In genomic region chr2:180891835-180892323, GRCm38 (mm10) we compare ENCODE assay signal across 13 mouse cellular contexts. TPM values are rescaled to one million over a fixed set of nuclear protein-coding genes. Genes with fewer than 3 reads are reported as not detected.
DNase-seq lines count a peak whose midpoint lies in the region; ATAC-seq and TF ChIP-seq lines count a peak whose summit lies in the region.
"Had no signal": no experiment of that assay in that cellular context is flagged by ENCODE, and none has a peak within 500 bp of the region (broad histone marks: within the 10 kb centered on the region; RNA-seq: fewer than 3 reads in every experiment).

No protein-coding gene starts in this region.

- H3K9me3 ChIP-seq in kidney, embryonic 14.5 days (ENCODE audit: control insufficient read depth, low read length), result no peaks in the 10 kb centered on the region
- H3K9me3 ChIP-seq in forebrain, embryonic 10.5 days, result no peaks in the 10 kb centered on the region
- no peaks in the 10 kb centered on the region for H3K9me3 ChIP-seq in hindbrain, embryonic 15.5 days
- H3K9me3 ChIP-seq in neural tube, embryonic 12.5 days, result no peaks in the 10 kb centered on the region

- no peak for DNase-seq in kidney, postnatal 25 days
- peak; percentile 50 for DNase-seq in forebrain, embryonic 10.5 days (ENCODE audit: extremely low spot score, low spot score)
- DNase-seq in heart, postnatal 25 days (ENCODE audit: low spot score), result no peak
- no peak for DNase-seq in gastrocnemius, adult 2 months
- DNase-seq in heart, adult 18-20 months, result no peak
- DNase-seq: kidney, adult 2 months had no signal

- no peak overlapping the region for H3K4me2 ChIP-seq in kidney, embryonic 14.5 days (replicated peaks; ENCODE audit: low read depth, low read length)
- peak overlapping the region; percentile 63 for H3K4me2 ChIP-seq in hindbrain, embryonic 15.5 days
- H3K4me2 ChIP-seq in neural tube, embryonic 12.5 days (replicated peaks), result peak overlapping the region; percentile 67

- no peak overlapping the region for H3K9ac ChIP-seq in kidney, embryonic 14.5 days (ENCODE audit: low read depth, low read length)
- peak overlapping the region; percentile 99 for H3K9ac ChIP-seq in hindbrain, embryonic 15.5 days
- peak overlapping the region; percentile 99 for H3K9ac ChIP-seq in neural tube, embryonic 12.5 days

- no peaks in the 10 kb centered on the region for H3K36me3 ChIP-seq in kidney, embryonic 14.5 days (ENCODE audit: control insufficient read depth, insufficient read depth, low read length)
- peaks cover 18% of the 10 kb centered on the region for H3K36me3 ChIP-seq in forebrain, embryonic 10.5 days (replicated peaks)
- no peaks in the 10 kb centered on the region for H3K36me3 ChIP-seq in hindbrain, embryonic 15.5 days
- peaks cover 8% of the 10 kb centered on the region; the same call in 1 of the 2 replicates for H3K36me3 ChIP-seq in neural tube, embryonic 12.5 days
- H3K36me3 ChIP-seq: G1E had no signal

- no peak overlapping the region for H3K27ac ChIP-seq in kidney, embryonic 14.5 days (ENCODE audit: low read depth, low read length)
- H3K27ac ChIP-seq in forebrain, embryonic 10.5 days, result peak overlapping the region; percentile 99
- H3K27ac ChIP-seq in hindbrain, embryonic 15.5 days (replicated peaks), result peak overlapping the region; percentile 98
- peak overlapping the region; percentile 99 for H3K27ac ChIP-seq in neural tube, embryonic 12.5 days
- H3K27ac ChIP-seq in gastrocnemius, adult 2 months, result no peak overlapping the region

- TF ChIP-seq CTCF in gastrocnemius, adult 2 months (IDR thresholded peaks at IDR 0.05), result no peak

- ATAC-seq in kidney, embryonic 14.5 days (ENCODE audit: low FRiP score, low TSS enrichment), result 0 out of 2 replicates have a peak, but pooled peaks have one; percentile 17
- ATAC-seq in hindbrain, embryonic 15.5 days (ENCODE audit: low FRiP score, low read depth), result no peak
- no peak for ATAC-seq in neural tube, embryonic 12.5 days (ENCODE audit: low FRiP score, low read depth)

- H3K4me1 ChIP-seq in kidney, embryonic 14.5 days (ENCODE audit: control insufficient read depth, insufficient read depth, low read length), result peaks cover 27% of the 10 kb centered on the region
- H3K4me1 ChIP-seq in forebrain, embryonic 10.5 days, result peaks cover 98% of the 10 kb centered on the region
- peaks cover 57% of the 10 kb centered on the region for H3K4me1 ChIP-seq in hindbrain, embryonic 15.5 days (replicated peaks)
- peaks cover 68% of the 10 kb centered on the region for H3K4me1 ChIP-seq in neural tube, embryonic 12.5 days

- H3K27me3 ChIP-seq in kidney, embryonic 14.5 days (ENCODE audit: control insufficient read depth, insufficient read depth, low read length), result peaks cover 89% of the 10 kb centered on the region
- H3K27me3 ChIP-seq in forebrain, embryonic 10.5 days (ENCODE audit: poor library complexity, severe bottlenecking), result peaks cover 83% of the 10 kb centered on the region
- no peaks in the 10 kb centered on the region for H3K27me3 ChIP-seq in hindbrain, embryonic 15.5 days
- H3K27me3 ChIP-seq in neural tube, embryonic 12.5 days (replicated peaks), result peaks cover 29% of the 10 kb centered on the region

- 0 out of 2 replicates have a peak overlapping the region, but pooled peaks have one; percentile 9 for H3K4me3 ChIP-seq in kidney, embryonic 14.5 days (ENCODE audit: low read length)
- peak overlapping the region; percentile 88 for H3K4me3 ChIP-seq in forebrain, embryonic 10.5 days
- H3K4me3 ChIP-seq in hindbrain, embryonic 15.5 days, result peak overlapping the region; percentile 80
- peak overlapping the region; percentile 84 for H3K4me3 ChIP-seq in neural tube, embryonic 12.5 days
- no peak overlapping the region for H3K4me3 ChIP-seq in gastrocnemius, adult 2 months
- H3K4me3 ChIP-seq: myocyte had no signal

- intact Hi-C loops in heart, postnatal 25 days (cut with DNase I), result no loop called here
- intact Hi-C loops in gastrocnemius, adult 2 months (cut with DNase I), result loop anchor here (10.0 kb wide), 1 partner anchor 107 kb away; no protein-coding TSS in a partner anchor

- 3% methylated on average over 9 of the region's 9 CpGs for WGBS in kidney, embryonic 14.5 days
- 4% methylated on average over 9 of the region's 9 CpGs for WGBS in forebrain, embryonic 10.5 days
- WGBS in hindbrain, embryonic 15.5 days, result 4% methylated on average over 9 of the region's 9 CpGs
- WGBS in neural tube, embryonic 12.5 days, result 4% methylated on average over 9 of the region's 9 CpGs

RNA-seq across cellular contexts. Expression of gene Ythdf1, which starts 28.9 kb away (rescaled TPM):
- 48.7 and 75.4 TPM in 2 replicates for polyA plus RNA-seq in kidney, embryonic 14.5 days (2014; fragmentation: Nextera tagmentation; extraction: Ambion mirVana)
- polyA plus RNA-seq in forebrain, embryonic 10.5 days (2016; fragmentation: Nextera tagmentation; extraction: Ambion mirVana), result 47.4 and 56.6 TPM in 2 replicates
- 50.1 and 54.9 TPM in 2 replicates for polyA plus RNA-seq in hindbrain, embryonic 15.5 days (2015; fragmentation: Nextera tagmentation; extraction: Ambion mirVana)
- 62.4 and 64.7 TPM in 2 replicates for polyA plus RNA-seq in neural tube, embryonic 12.5 days (2016; fragmentation: Nextera tagmentation; extraction: Ambion mirVana)
- total RNA-seq in heart, postnatal 25 days (2021), result 10 to 100 TPM; 35.6 to 35.7 TPM
- 10 to 100 TPM; 41.9 to 42.1 TPM for total RNA-seq in gastrocnemius, adult 2 months (2021)
- total RNA-seq in heart, adult 18-20 months (2021), result 10 to 100 TPM; 33.2 to 33.3 TPM

RNA-seq across cellular contexts. Expression of gene Birc7, which starts 36.9 kb away (rescaled TPM):
- not detected in 2 replicates for polyA plus RNA-seq in kidney, embryonic 14.5 days (2014; fragmentation: Nextera tagmentation; extraction: Ambion mirVana)
- 0.54 and 0.56 TPM in 2 replicates for polyA plus RNA-seq in forebrain, embryonic 10.5 days (2016; fragmentation: Nextera tagmentation; extraction: Ambion mirVana)
- 0.18 and 0.31 TPM in 2 replicates for polyA plus RNA-seq in hindbrain, embryonic 15.5 days (2015; fragmentation: Nextera tagmentation; extraction: Ambion mirVana)
- polyA plus RNA-seq in neural tube, embryonic 12.5 days (2016; fragmentation: Nextera tagmentation; extraction: Ambion mirVana), result 0.27 and 0.34 TPM in 2 replicates
- not detected for total RNA-seq in heart, postnatal 25 days (2021)
- total RNA-seq in gastrocnemius, adult 2 months (2021), result not detected
- not detected for total RNA-seq in heart, adult 18-20 months (2021)
- total RNA-seq: common myeloid progenitor, adult 5-6 weeks; G1E; liver, adult 2 months had no signal
- polyA plus RNA-seq: G1E; kidney, adult 2 months; liver, adult 2 months; myocyte had no signal

Comparison
In these comparisons a context has a peak if more than half of its experiments do, and no peak if none do; other contexts are left out.
1. H3K27ac ChIP-seq: peak in forebrain, embryonic 10.5 days (single experiment), hindbrain, embryonic 15.5 days (single experiment) and neural tube, embryonic 12.5 days (single experiment); none in kidney, embryonic 14.5 days (single experiment) and gastrocnemius, adult 2 months (single experiment).